Mouse (Mus musculus): Measurements from ENCODE around the gene Cobl. TPM values are rescaled to one million over a fixed set of nuclear protein-coding genes. Genes with fewer than 3 reads are reported as not detected.

Gene Cobl
- total RNA-seq, 4 experiments from 2014 or later = 21.1 to 35.3 (median 28.9) TPM

DNA sequence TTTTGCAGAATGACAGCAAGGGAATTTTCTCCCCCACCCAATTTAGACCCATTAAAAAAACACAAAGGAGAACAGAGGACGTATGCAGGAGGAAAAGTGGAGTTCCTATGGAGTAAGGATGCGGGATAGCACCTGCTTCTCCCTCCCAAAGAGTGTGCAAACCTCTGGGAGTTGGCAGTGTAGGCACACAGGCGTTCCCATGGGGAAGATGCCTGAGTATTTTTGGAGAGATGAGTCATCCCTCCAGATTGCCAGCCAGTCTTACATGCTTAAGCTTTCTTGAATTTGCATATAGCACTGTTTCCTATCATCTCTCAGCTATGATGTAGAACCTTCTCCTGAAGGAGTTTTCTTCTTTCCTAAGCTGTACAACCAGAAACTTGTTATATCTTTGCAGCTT is 70.6 kb downstream of the Cobl start:
- peak; percentile 66 to 69 for DNase-seq (ENCODE audit: low spot score in 2 of 2)

DNA sequence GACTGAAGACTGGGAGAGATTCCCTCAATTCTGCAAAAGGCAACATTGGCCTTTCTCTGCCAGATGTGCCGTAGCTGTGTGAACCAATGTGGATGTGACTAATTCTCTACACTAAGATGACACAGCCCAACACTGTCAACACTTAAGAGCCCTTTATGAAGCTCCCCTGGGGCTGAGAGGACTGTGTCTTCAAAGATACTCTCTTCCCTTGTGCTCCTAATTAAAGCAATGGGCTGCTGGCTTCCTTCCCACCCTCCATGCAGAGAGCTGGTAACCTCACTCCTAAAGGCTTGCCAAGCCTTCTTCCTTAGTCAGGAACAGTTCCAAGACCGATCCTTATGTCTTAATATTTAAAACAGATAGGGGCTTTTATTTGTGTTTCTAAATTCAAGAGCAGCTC is 79.9 kb downstream of the Cobl start:
- peak in 1 of 2 experiments; percentile 42 for DNase-seq (ENCODE audit: low spot score in 2 of 2)

DNA sequence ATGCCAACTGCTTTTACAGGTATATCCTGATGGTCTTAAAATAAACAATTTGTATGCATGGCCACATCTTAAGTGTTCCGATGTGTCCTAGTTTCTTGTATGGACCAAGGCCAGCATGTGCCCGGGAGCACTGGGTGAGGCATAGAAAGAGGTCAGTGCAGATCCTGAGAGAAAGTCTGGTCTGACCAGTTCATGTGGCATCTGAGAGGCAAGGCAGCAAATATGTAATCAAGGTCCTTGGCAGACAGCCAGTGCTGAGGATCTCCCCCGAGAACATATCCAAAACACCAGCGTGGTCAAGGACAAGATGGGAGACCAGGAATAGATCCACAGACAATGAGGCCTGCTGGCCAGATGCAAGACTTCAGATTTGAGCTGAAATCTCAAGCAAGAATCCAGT is 81.8 kb downstream of the Cobl start:
- no peak for DNase-seq (ENCODE audit: low spot score in 2 of 2)

DNA sequence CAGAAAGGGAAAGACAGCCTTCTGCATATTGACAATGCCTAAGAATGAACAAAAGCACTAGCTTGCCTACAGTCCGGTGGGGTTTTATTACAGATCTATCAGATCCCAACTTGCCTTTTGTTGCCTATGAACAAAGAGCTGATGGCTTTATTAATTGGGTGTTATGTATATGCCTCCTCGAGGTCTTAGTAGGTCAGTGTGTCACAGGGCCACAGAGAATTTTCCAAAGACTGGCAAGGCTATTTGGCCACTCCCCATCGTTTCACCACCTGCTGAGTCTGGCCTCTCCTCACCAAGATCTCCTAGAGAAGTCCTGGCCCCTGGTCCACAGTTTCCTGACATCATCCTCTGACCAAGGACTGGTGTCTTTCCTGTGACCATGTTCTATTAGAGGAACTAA is 83.7 kb downstream of the Cobl start:
- DNase-seq (ENCODE audit: low spot score in 2 of 2) = no peak

DNA sequence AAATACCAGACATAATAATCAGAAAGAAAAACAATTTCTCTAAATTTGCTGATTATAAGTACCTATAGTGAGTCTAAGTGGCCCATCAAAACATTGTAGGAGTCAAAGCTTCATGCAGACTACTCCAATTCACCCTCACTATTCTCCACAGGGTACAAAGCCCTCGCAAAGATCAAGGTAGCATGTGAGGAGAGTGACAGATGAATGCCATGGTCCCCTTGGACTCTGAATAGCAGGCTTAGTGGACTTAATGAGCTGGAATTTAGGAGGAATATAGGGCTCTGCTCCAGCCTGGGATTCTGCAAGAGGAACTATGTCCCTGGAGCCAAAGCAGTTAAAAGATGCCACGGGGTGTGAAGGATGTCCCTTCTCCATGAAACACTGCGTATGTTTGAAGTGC is 88.1 kb downstream of the Cobl start:
- no peak for DNase-seq (ENCODE audit: low spot score in 2 of 2)

DNA sequence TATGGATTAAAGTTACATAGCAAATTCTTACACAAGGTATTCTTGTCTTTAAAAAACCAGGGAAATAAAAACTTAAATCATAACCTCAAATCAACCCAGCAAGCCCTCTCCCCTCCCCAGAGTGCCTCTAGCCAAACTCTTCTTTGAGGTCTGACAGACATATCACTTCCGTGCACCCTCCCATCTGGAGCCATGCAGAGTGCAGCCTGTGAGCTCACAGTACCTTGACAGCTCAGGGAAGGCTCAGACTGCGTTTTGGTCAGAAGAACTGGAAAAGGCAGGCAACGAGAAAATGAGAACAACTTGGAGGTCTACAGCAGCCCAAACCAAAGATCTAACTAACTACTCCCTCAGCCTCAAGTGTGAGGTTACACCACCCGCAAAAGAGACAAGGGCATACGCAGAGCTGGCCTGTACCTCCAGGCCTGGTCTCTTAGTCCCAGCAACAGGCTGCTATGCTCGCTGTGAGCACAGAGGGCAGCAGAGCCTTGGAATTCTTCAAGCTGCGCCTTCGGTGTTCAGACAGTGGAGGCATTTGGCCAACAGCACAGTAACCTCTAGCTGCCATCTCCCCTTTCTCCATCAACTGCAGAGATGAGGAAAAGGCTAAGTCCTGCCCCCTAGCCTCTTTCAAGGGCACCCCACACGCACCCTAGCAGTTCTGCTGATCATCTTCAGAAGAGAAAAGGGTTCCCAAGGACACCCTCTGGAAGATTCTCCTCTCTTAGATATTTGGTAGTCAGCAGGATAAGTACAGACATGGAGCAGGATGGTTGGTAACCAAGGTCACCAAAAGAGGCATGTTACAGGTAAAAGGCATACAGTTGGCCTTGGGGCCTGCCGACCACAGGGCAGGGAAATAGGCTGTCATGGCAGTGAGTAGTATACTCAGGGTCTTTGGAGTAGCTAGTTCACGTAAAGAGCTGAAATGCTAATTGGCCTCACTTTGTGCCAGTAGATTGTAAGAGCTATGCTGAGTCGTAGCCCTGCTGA is 91.4 kb downstream of the Cobl start:
- peak; percentile 71 to 87 for DNase-seq (ENCODE audit: low spot score in 2 of 2)

DNA sequence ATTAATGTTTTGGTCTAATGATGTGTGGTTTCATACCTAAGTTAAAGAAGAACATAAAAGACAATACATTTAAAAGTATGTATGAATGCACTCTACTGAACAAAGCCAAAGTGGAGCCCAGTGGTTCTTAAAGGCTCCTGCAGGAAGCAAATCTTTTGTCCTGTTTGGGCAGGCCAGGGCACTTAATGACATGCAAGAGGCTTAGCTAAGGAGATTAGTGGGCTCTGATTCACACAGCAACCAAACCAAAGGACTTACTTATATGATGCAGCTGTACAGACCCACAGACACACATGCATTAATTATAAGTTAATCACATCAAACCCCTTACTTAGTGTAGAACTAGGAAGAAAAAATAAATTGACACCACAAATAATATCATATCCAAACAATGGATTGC is 93.8 kb downstream of the Cobl start:
- no peak for DNase-seq (ENCODE audit: low spot score in 2 of 2)

DNA sequence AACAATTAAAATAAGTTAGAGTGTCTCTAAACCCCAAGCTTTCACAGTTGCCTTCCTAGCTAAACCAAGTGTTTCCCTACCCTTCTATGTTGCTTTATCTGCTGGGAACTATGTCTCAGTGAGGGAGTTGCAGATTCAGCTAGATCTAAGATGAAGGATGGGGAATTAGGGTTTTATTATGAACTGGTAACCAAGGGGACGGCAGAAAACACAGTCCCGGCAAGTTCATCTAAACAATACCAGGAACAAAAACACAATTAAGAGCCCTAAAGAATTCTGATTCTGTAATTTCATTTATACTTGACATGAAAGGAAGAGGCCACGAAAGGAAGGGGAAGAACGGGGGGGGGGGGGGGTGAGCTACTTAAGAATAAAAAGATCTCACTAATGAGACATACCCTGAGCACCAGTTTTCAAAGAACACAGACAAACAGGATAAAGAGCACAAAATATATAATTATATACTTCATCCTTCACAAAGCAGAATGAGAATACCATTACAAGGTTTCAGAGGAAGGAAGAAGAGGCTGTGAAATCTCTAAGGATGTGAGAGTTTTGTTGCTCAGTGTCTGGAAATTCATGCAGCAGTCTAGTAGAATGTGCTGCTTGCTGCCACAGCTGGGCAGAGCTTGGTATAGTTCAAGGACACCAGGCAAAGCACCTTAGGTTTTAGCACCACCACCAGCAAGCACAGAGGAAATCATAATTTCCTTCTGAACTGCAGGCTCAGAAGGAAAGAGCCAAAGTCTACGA is 97.2 kb downstream of the Cobl start:
- no peak for DNase-seq (ENCODE audit: low spot score in 2 of 2)

DNA sequence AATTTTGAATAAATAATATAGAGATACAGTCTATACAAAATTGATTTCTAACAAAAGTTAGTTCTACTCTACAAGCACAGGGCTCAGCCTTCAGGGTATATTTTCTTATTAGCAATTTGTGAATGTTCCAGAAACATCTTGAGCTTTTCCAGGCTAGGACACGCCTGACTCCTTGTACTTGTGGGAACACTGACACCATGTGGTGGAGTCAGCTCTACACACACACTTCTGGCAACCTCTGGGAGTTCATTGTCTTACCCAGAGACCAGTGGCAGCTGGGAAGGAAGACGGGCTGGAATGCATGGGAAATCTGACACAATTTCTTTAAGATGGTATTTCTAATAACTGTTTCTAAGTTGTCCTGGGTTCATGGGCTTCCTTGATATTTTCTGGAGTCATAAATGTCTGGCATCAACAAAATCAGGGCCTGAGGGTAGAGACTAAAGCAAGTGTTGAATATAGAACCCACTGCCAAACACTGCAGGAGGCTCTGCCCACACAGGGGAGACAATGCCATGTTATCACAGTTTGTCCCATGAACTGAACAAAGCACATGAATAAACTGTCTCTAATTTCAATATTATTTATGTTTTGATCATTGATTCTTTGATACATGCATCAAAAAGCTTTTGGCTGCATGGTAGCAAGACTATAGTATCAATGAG is 105.3 kb downstream of the Cobl start:
- DNase-seq (ENCODE audit: low spot score in 2 of 2) = peak; percentile 48 to 54

DNA sequence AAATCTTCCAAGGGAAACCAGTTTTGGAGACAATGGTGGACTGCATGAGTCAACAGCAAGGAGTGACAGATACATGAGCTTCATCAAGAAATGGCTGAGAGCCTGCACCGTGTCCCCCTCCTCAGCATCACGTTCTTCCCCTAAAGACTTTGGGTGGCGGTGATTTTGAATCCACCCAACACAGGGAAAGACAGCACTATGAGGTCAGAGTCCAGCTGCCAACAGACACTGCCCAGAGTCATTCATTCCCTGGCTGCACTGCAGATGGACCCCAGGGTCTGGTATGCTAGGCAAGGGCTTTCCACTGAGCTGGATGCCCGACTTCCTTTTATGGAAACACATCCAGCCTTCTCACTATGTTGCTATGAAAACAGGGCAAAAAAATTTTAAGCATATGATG is 106.2 kb downstream of the Cobl start:
- no peak for DNase-seq (ENCODE audit: low spot score in 2 of 2)

DNA sequence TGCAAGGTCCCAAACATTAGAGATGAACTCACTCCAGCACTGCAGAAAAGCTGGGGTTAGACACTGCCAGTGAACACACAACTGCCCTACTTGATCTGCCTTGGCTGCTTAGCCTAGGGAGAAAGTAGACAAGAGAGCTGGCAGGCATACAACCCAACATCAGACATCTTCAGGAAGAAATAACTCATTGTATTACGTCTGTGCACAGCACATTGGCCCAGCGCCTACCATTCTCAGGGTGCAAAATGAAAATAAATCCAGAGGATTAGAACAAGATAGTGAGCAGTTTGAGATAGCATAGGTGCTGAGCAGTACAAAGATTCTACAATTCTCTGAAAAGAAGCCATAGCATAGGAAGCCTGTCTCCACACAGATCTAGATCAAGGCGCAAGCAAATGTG is 109.1 kb downstream of the Cobl start:
- DNase-seq (ENCODE audit: low spot score in 2 of 2) = no peak

DNA sequence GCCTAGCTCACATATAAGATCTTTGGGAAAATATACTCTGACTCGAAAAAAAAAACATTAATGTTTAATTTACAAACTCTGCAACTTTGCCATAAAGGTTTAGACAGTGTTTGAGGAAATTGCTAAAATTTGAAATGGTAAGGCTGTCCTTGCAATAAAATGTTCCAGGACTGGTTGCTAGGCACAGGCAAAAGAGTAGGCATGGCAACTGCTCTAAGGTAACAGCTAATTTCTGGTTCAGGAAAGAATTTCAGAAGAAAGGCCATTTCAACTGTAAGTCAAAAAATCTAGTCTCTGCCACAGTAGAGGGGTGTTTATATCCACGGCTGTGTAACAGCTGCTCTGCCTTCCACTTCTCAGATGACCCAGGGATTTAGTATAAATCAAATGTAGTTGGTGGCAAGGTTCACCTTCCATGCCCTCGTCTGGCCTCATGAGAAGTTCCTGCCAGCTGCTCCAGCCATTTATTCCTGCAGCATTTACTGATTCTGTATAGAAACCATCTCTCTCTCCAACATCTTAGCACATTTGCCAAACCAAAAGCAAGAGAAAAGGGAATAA is 113.7 kb downstream of the Cobl start:
- DNase-seq (ENCODE audit: low spot score in 2 of 2) = no peak

DNA sequence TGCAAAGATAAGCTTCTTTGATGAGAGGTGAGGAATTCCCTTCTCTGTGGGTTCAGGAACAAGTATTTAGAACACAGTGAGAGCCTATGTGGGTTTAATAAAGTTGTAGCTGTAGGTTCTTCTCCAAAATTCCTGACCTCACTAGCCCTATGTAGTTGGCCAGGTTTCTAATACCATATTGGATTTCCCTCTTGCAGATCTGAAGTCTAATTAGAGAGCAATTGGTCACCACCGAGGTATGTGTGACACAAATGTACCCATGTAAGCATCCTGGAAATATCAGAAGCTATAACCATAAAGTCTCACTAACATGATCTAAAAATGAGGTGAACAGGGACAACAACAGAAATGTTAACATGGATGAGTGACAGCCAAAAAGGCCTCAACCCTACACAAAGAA is 114.7 kb downstream of the Cobl start:
- DNase-seq (ENCODE audit: low spot score in 2 of 2) = no peak

DNA sequence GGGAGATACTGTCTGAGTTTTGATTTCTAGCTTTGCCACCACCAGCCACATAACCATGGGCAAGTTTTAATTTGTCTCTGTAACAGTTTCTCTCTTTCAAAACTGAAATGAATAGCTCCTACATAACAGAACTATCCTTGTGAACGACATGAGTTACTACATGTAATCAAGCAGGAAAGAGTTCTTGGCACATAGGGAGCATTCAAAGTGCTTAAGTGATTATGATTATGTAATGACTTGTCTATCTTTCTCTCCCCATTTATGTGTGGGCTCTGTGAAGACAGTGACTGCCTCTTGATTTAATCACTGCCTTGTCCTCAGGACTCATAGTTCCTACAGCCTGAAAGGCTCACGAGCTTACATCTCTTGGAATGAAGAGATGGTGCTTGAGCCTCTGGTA is 118.3 kb downstream of the Cobl start:
- DNase-seq (ENCODE audit: low spot score in 2 of 2) = no peak

DNA sequence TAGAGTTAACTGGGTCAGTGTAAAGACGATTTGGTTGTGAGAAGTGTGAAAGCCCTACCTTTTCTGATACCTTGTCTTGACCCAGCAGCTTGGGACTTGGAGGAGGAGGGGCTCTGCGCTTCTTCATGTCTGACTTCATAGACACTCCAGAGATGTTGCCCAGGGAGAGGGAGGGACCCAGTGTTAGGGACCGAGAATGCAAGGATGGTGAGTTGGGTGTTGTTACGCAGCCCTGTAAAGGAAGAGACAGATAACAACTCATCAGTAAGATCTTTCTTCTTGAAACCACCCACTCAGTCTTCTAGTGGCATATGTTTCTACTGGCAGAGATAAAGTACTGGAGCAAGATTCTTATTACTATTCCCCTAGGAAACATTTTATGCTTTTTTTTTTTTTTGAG is 121.1 kb downstream of the Cobl start:
- DNase-seq (ENCODE audit: low spot score in 2 of 2) = no peak

DNA sequence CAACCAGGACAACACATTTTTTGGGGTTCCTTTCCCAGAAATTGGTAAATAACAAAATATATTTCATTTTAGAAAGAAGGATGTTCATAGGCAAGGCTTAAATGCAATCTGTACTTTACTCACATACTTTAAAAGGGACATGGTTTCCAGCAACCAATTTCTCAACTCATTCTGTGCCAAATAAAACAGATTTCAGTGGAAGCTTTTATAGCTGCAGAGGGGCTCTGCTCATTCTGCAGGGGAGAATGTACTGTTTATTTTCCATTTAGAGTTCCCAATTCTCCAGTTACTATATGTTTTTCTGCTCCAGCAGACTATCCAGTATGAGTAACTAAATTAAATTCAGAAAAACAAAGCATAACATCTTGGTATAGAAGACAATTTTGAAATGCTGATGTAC is 124.1 kb downstream of the Cobl start:
- DNase-seq (ENCODE audit: low spot score in 2 of 2) = no peak

DNA sequence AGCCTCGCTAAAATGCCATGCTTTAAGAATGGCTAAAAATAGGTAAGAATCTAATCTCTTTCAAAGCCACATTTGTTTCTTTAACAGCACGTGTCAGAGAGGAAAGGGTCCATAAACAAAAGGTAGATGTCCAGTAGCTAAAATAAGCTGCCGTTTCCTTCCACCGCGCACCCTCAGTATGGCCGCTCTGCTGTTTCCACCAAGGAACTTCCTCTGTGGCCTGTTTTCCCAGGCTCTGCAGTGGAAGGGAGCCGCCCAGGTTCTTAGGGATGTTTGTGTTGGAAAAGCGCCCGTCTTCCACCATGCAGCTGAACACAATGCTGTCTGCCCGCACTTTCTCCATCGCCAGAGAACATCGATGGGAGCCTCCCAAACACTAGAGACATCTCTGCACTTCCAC is 128.6 kb downstream of the Cobl start:
- no peak for DNase-seq (ENCODE audit: low spot score in 2 of 2)

DNA sequence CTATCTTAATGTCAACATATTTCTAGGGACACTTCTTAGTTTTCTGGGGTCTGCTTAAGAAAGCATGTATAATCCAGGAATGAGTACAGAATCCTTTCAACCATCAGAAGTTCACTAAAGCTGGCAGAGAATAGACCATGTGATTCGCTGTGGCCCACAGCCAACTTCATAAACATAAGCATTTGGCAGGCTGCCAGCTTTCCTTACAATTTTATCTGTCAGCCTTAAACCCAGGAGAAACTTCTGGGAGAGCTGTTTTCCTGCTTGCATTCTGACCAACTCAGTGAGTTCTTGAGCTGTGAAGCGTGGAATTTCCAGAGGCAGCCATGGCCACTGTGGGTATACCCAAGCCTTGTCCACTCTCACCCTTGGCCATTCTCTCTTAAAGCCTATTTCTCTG is 132.8 kb downstream of the Cobl start:
- peak; percentile 21 to 43 for DNase-seq (ENCODE audit: low spot score in 2 of 2)

DNA sequence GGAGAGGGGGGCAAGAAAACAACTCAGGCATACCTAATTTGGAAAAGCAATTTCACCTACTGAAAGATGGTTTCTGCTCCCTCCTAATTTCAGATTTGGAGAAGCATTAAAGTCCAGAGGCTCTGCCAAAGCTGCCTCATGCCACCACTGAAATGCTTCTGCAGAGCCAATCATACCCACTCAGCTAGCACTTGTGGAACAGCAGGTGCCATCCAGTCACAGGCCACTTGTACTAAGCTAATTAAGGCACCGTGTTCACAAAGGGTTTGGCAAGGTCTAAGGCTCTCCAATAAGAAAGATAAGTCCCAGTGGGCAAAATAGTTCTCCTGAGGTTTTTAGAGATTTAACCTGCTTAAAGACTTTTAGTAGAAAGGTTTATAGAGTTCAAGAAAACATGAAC is 143.3 kb downstream of the Cobl start:
- DNase-seq (ENCODE audit: low spot score in 2 of 2) = no peak

DNA sequence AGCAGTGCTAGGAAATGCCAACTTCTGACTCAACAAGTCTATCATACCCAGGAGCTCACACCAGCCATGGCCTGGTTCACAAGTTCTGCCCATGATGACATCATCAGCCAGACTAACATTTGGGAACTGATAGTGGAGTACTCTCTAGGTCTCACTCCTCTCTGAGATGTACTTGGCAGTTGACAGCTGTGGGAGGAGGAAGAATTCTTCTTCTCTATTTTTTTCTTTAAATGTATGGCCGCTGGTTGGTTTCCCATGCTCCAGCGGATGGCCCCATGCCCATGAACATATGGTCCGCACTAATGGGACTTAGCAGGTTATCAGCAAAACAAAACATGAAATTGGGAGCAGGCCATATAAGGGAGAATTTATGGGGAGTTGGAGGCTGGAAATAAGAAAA is 145.4 kb downstream of the Cobl start:
- DNase-seq (ENCODE audit: low spot score in 2 of 2) = no peak

DNA sequence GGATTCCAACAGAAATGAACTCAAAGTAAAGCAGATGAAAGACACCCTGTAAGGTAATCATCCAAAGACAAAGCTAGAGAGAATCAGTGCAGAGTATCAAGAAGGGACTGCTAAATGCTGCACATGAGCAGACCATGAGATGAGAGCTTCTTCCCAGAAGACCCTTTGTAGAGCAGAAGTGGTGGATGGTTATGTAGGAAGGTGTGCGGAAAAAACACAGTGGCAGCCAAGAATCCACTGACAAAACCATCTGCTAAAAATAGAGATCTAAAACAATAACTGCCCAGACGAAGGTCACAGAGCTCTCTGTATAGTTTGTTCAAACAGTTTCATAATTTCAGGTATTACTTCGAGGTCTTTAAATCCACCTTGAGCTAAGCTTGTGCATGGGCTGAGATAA is 149.1 kb downstream of the Cobl start:
- no peak for DNase-seq (ENCODE audit: low spot score in 2 of 2)

Data from layer of hippocampus, adult 8-10 months (tissue).